Mouse (Mus musculus): ENCODE results near the gene Slfn3. TPM values are rescaled to one million over a fixed set of nuclear protein-coding genes. Genes with fewer than 3 reads are reported as not detected.

Gene Slfn3
- total RNA-seq, 1 experiment: 3.3 TPM

- in situ Hi-C loops (cut with MboI; ENCODE audit: low sequenced_read_pairs in 2 of 2, unreplicated experiment in 2 of 2): loop anchor here in 1 of 2 experiments (25.0 kb wide), 1 partner anchor 112 kb away; the partner anchor contains the start of gene Slfn1
- no peak for DNase-seq (ENCODE audit: low read depth, low spot score)
- Histone ChIP-seq H3K4me1 (ENCODE audit: control insufficient read depth in 2 of 2, insufficient read depth in 2 of 2, low read length in 2 of 2, poor library complexity in 1 of 2) (no peaks in the 10 kb centered on the region), H3K9me3 (ENCODE audit: control insufficient read depth, insufficient read depth, low read depth, low read length) (no peaks in the 10 kb centered on the region), H3K4me3 (ENCODE audit: insufficient read depth in 1 of 2, low read depth in 1 of 2, low read length in 2 of 2, poor library complexity in 1 of 2, severe bottlenecking in 1 of 2) (no peak overlapping the region), H3K27ac (ENCODE audit: insufficient read depth, low read depth, low read length, poor library complexity, severe bottlenecking) (no peak overlapping the region), H3K9ac (ENCODE audit: insufficient read depth, low read depth, low read length, poor library complexity, severe bottlenecking) (no peak overlapping the region), H3K36me3 (ENCODE audit: control insufficient read depth, insufficient read depth, low read length, poor library complexity, severe bottlenecking) (no peaks in the 10 kb centered on the region)
- TF ChIP-seq ZC3H11A (IDR thresholded peaks at IDR 0.05; ENCODE audit: borderline replicate concordance, low read depth, low read length) (no peak), MAFK (IDR thresholded peaks at IDR 0.05; ENCODE audit: insufficient read depth, low read depth, low read length) (no peak), HCFC1 (IDR thresholded peaks at IDR 0.05; ENCODE audit: borderline replicate concordance, insufficient read depth, low read length) (no peak), CHD2 (IDR thresholded peaks at IDR 0.05; ENCODE audit: low read depth, low read length) (no peak), ZNF384 (IDR thresholded peaks at IDR 0.05; ENCODE audit: low read depth, low read length) (no peak)
These were observed 33.1 kb downstream of the Slfn3 start for GRCm38 (mm10) chr11:83224217-83224616.

- H3K9me3 ChIP-seq (ENCODE audit: control insufficient read depth, insufficient read depth, low read depth, low read length): no peaks in the 10 kb centered on the region
- H3K4me3 ChIP-seq (ENCODE audit: insufficient read depth in 1 of 2, low read depth in 1 of 2, low read length in 2 of 2, poor library complexity in 1 of 2, severe bottlenecking in 1 of 2): no peak overlapping the region; a peak in 1 of 4 replicates
- H3K36me3 ChIP-seq (ENCODE audit: control insufficient read depth, insufficient read depth, low read length, poor library complexity, severe bottlenecking): no peaks in the 10 kb centered on the region
- in situ Hi-C loops (cut with MboI; ENCODE audit: low sequenced_read_pairs in 2 of 2, unreplicated experiment in 2 of 2): loop anchor here in 1 of 2 experiments (25.0 kb wide), 1 partner anchor 112 kb away; the partner anchor contains the start of gene Slfn1
- no peaks in the 10 kb centered on the region for H3K4me1 ChIP-seq (ENCODE audit: control insufficient read depth in 2 of 2, insufficient read depth in 2 of 2, low read length in 2 of 2, poor library complexity in 1 of 2)
- no peak overlapping the region; the same call in 1 of the 2 replicates for H3K9ac ChIP-seq (ENCODE audit: insufficient read depth, low read depth, low read length, poor library complexity, severe bottlenecking)
- no peak overlapping the region for H3K27ac ChIP-seq (ENCODE audit: insufficient read depth, low read depth, low read length, poor library complexity, severe bottlenecking)
- no peak for DNase-seq (ENCODE audit: low read depth, low spot score)
- TF ChIP-seq ZC3H11A (IDR thresholded peaks at IDR 0.05; ENCODE audit: borderline replicate concordance, low read depth, low read length): no peak
- TF ChIP-seq HCFC1 (IDR thresholded peaks at IDR 0.05; ENCODE audit: borderline replicate concordance, insufficient read depth, low read length): no peak
- no peak for TF ChIP-seq CHD2 (IDR thresholded peaks at IDR 0.05; ENCODE audit: low read depth, low read length)
- TF ChIP-seq ZNF384 (IDR thresholded peaks at IDR 0.05; ENCODE audit: low read depth, low read length): no peak
- TF ChIP-seq MAFK (IDR thresholded peaks at IDR 0.05; ENCODE audit: insufficient read depth, low read depth, low read length): no peak
These were observed 33.6 kb downstream of the Slfn3 start for GRCm38 (mm10) chr11:83224750-83225149.

- H3K4me1 ChIP-seq (ENCODE audit: control insufficient read depth in 2 of 2, insufficient read depth in 2 of 2, low read length in 2 of 2, poor library complexity in 1 of 2): no peaks in the 10 kb centered on the region
- no peak for TF ChIP-seq CHD2 (IDR thresholded peaks at IDR 0.05; ENCODE audit: low read depth, low read length)
- no peak for TF ChIP-seq HCFC1 (IDR thresholded peaks at IDR 0.05; ENCODE audit: borderline replicate concordance, insufficient read depth, low read length)
- no peak for TF ChIP-seq MAFK (IDR thresholded peaks at IDR 0.05; ENCODE audit: insufficient read depth, low read depth, low read length)
- no peak for TF ChIP-seq ZNF384 (IDR thresholded peaks at IDR 0.05; ENCODE audit: low read depth, low read length)
- no peak for TF ChIP-seq ZC3H11A (IDR thresholded peaks at IDR 0.05; ENCODE audit: borderline replicate concordance, low read depth, low read length)
- in situ Hi-C loops (cut with MboI; ENCODE audit: low sequenced_read_pairs in 2 of 2, unreplicated experiment in 2 of 2): no loop called here
- H3K4me3 ChIP-seq (ENCODE audit: insufficient read depth in 1 of 2, low read depth in 1 of 2, low read length in 2 of 2, poor library complexity in 1 of 2, severe bottlenecking in 1 of 2): no peak overlapping the region
- H3K9me3 ChIP-seq (ENCODE audit: control insufficient read depth, insufficient read depth, low read depth, low read length): no peaks in the 10 kb centered on the region
- no peak for DNase-seq (ENCODE audit: low read depth, low spot score)
- H3K36me3 ChIP-seq (ENCODE audit: control insufficient read depth, insufficient read depth, low read length, poor library complexity, severe bottlenecking): no peaks in the 10 kb centered on the region
- H3K9ac ChIP-seq (ENCODE audit: insufficient read depth, low read depth, low read length, poor library complexity, severe bottlenecking): no peak overlapping the region
- H3K27ac ChIP-seq (ENCODE audit: insufficient read depth, low read depth, low read length, poor library complexity, severe bottlenecking): no peak overlapping the region
These were observed 34.3 kb downstream of the Slfn3 start for GRCm38 (mm10) chr11:83225371-83225960.

GRCm38 (mm10) chr11:83227926-83228723 lies 37.0 kb downstream of the Slfn3 start:
- Histone ChIP-seq H3K4me1 (ENCODE audit: control insufficient read depth in 2 of 2, insufficient read depth in 2 of 2, low read length in 2 of 2, poor library complexity in 1 of 2) (no peaks in the 10 kb centered on the region), H3K9ac (ENCODE audit: insufficient read depth, low read depth, low read length, poor library complexity, severe bottlenecking) (no peak overlapping the region), H3K4me3 (ENCODE audit: insufficient read depth in 1 of 2, low read depth in 1 of 2, low read length in 2 of 2, poor library complexity in 1 of 2, severe bottlenecking in 1 of 2) (no peak overlapping the region), H3K27ac (ENCODE audit: insufficient read depth, low read depth, low read length, poor library complexity, severe bottlenecking) (no peak overlapping the region), H3K9me3 (ENCODE audit: control insufficient read depth, insufficient read depth, low read depth, low read length) (no peaks in the 10 kb centered on the region), H3K36me3 (ENCODE audit: control insufficient read depth, insufficient read depth, low read length, poor library complexity, severe bottlenecking) (no peaks in the 10 kb centered on the region)
- DNase-seq (ENCODE audit: low read depth, low spot score): no peak
- TF ChIP-seq ZNF384 (IDR thresholded peaks at IDR 0.05; ENCODE audit: low read depth, low read length) (no peak), ZC3H11A (IDR thresholded peaks at IDR 0.05; ENCODE audit: borderline replicate concordance, low read depth, low read length) (no peak), HCFC1 (IDR thresholded peaks at IDR 0.05; ENCODE audit: borderline replicate concordance, insufficient read depth, low read length) (no peak), MAFK (IDR thresholded peaks at IDR 0.05; ENCODE audit: insufficient read depth, low read depth, low read length) (no peak), CHD2 (IDR thresholded peaks at IDR 0.05; ENCODE audit: low read depth, low read length) (no peak)
- in situ Hi-C loops (cut with MboI; ENCODE audit: low sequenced_read_pairs in 2 of 2, unreplicated experiment in 2 of 2): no loop called here

All from ES-E14 (cell line).